Mouse (Mus musculus) bone marrow, adult 2 months (tissue): Measurements from ENCODE around the gene Gpc1. TPM values are rescaled to one million over a fixed set of nuclear protein-coding genes. Genes with fewer than 3 reads are reported as not detected.

ENCODE experiments used
- H3K27ac ChIP-seq: fragments of 200-500 bp; 2 replicates; pipeline ENCODE4 v1.5.1; 2012; ENCODE audit warnings: low read depth, mild to moderate bottlenecking, control low read depth, inconsistent platforms, low read length; ENCODE audit not compliant: control insufficient read depth, poor library complexity, insufficient read depth
- H3K4me1 ChIP-seq: fragments of 200-500 bp; 2 replicates; pipeline ENCODE4 v1.6.1; 2011; ENCODE audit warnings: low read length; ENCODE audit not compliant: control insufficient read depth, insufficient read depth
- H3K4me3 ChIP-seq: fragments of 200-500 bp; replicated peaks from 2 replicates; pipeline ENCODE3; 2011; ENCODE audit warnings: mild to moderate bottlenecking, low read depth, low read length, control low read depth; ENCODE audit not compliant: control insufficient read depth
- CTCF ChIP-seq: fragments of 200-500 bp; IDR thresholded peaks from 2 replicates; pipeline ENCODE4 v1.5.1; 2011; ENCODE audit warnings: low read length, control low read depth; ENCODE audit not compliant: control insufficient read depth, insufficient read depth
- POLR2A ChIP-seq: fragments of 200-500 bp; IDR thresholded peaks from 2 replicates; pipeline ENCODE4 v1.6.1; 2011; ENCODE audit warnings: low read depth, mild to moderate bottlenecking, control low read depth, low read length, borderline replicate concordance; ENCODE audit not compliant: control insufficient read depth
- WGBS: fragments of 180-500 bp; shearing (Covaris S2); methylation state at CpG from one replicate; pipeline ENCODE4 v1.1.7; 2018; 5-methylcytosine and 5-hydroxymethylcytosine counted together
- polyA plus RNA-seq: library from polyadenylated mRNA; stranded (reverse); fragments of >200 nt; gene quantifications from 2 replicates; pipeline ENCODE4 v1.2.4, GENCODE M21; 2011; ENCODE audit warnings: low replicate concordance; ENCODE audit not compliant: missing spikeins, insufficient read depth, insufficient read length

Gpc1 gene
- 9.3 and 21.8 TPM in 2 replicates for polyA plus RNA-seq

DNA sequence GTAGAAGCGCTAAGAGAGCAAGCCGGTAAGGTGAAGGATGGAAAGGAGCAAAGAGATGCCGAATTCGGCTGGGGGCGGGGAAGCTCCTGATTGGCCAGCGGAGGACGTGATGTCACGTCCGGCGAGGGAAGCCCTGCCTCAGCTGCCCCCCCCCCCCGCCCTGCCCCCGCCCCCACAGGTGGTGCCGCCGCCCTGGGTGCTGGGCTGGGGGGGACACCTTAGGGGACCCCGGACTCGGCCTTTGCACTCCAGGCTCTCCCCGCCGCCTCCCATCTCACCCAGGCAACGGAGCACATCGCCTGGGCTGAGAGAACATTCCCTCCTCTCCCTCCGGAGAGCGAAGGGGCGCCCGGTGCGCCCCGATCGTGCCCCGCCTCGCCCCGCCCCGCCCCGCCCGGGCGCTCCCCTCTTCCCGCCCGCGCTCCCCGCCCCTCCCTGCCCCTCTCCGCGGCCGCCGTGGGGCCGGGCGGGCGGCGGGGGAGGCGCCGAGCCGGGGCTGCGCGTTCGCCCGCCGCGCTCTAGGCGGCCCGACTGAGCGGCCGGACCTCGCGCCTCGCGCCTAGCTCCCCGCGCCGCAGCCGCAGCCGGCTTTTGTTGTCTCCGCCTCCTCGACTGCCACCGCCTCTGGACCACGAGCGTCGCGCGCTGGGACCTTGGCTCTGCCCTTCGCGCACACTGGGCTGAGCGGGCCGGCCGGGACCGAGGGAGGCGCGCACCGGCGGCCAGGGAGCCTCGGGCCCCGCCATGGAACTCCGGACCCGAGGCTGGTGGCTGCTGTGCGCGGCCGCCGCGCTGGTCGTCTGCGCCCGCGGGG, at the start of gene Gpc1:
Gene Gpc1, plus strand, starts transcription at position 458 of the 814 bp plus-strand sequence.
- WGBS = 2% methylated on average over 75 of the region's 99 CpGs
- peak within 1 kb of the TSS; percentile 88 for H3K27ac ChIP-seq
- H3K4me1 ChIP-seq = peaks cover 2% of the 10 kb centered on the region; the same call in 1 of the 2 replicates
- TF ChIP-seq CTCF (no peak), POLR2A (no peak)
- H3K4me3 ChIP-seq = peak within 1 kb of the TSS; percentile 73

- H3K4me3 ChIP-seq = no peak overlapping the region
- H3K27ac ChIP-seq = no peak overlapping the region
- 63% methylated on average over 4 of the region's 4 CpGs for WGBS
- TF ChIP-seq POLR2A (no peak), CTCF (no peak)
- no peaks in the 10 kb centered on the region for H3K4me1 ChIP-seq
These were observed 49.6 kb upstream of the Gpc1 start for GRCm38 (mm10) chr1:92781862-92782261.

DNA sequence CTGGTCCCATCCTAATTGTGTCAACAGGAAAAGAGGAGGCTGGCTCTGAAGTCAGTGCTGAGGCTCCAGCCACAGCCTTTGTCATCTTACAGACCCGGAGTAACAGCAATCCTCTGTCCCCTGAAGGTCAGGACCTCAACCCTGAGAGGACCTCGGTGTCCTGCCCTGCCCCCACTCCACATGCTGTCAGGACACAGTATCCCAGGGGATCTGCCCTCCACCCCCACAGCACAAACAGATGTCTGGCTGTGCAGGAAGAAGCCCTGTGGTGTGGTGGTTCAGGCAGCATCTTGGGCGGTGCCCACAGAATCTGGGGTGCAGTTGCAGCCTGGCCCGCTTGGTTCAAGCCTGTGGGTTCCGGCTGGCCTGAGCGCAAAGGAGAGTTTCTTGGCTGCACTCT, 48.9 kb upstream of the Gpc1 start:
- 68% methylated on average over 6 of the region's 6 CpGs for WGBS

GRCm38 (mm10) chr1:92787221-92787620, 44.2 kb upstream of the Gpc1 start:
- Histone ChIP-seq H3K4me3 (no peak overlapping the region), H3K27ac (no peak overlapping the region), H3K4me1 (peaks cover 1% of the 10 kb centered on the region; the same call in 1 of the 2 replicates)
- TF ChIP-seq CTCF (no peak), POLR2A (no peak)
- 81% methylated on average over 8 of the region's 8 CpGs for WGBS

More for the DNA sequence above, 48.9 kb upstream of the Gpc1 start:
- H3K4me1 ChIP-seq = no peaks in the 10 kb centered on the region
- no peak overlapping the region for H3K27ac ChIP-seq
- TF ChIP-seq POLR2A (no peak), CTCF (no peak)
- no peak overlapping the region for H3K4me3 ChIP-seq

- WGBS = 78% methylated on average over 7 of the region's 7 CpGs
- H3K27ac ChIP-seq = no peak overlapping the region
- H3K4me3 ChIP-seq = no peak overlapping the region
- TF ChIP-seq POLR2A = no peak
- no peak for TF ChIP-seq CTCF
- H3K4me1 ChIP-seq = peaks cover 1% of the 10 kb centered on the region; the same call in 1 of the 2 replicates
These were observed 43.4 kb upstream of the Gpc1 start for GRCm38 (mm10) chr1:92788049-92788448.

- TF ChIP-seq CTCF = no peak
- no peak for TF ChIP-seq POLR2A
- H3K4me3 ChIP-seq = no peak overlapping the region
- no peak overlapping the region for H3K27ac ChIP-seq
- peaks cover 3% of the 10 kb centered on the region; the same call in 1 of the 2 replicates for H3K4me1 ChIP-seq
- WGBS = 52% methylated on average over 7 of the region's 7 CpGs
These were observed 40.8 kb upstream of the Gpc1 start for GRCm38 (mm10) chr1:92790628-92791027.

- Histone ChIP-seq H3K27ac (no peak overlapping the region), H3K4me3 (no peak overlapping the region), H3K4me1 (peaks cover 3% of the 10 kb centered on the region; the same call in 1 of the 2 replicates)
- 12% methylated on average over 10 of the region's 10 CpGs for WGBS
- TF ChIP-seq CTCF (no peak), POLR2A (no peak)
These were observed 40.2 kb upstream of the Gpc1 start for GRCm38 (mm10) chr1:92791070-92791831.

DNA sequence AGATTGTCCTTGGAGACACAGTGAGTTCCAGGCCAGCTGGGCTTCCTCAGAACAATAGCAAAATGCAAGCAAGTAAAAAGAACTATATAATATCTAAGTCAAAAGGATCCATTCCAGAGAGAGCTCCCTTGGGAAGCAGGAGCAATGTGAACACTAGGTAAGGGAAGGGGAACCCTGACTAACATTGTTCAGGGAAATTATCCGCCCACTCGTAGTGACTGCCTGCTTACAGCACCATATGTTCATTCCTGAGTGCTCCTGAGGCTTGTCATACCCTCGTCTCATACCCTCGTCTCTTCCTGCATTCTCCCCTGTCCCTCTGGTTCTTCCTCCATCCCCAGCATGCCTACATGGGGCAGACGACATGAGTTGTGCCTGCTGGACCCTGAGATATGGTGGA, 37.7 kb upstream of the Gpc1 start:
- no peak overlapping the region for H3K27ac ChIP-seq
- H3K4me3 ChIP-seq = no peak overlapping the region
- peaks cover 3% of the 10 kb centered on the region; the same call in 1 of the 2 replicates for H3K4me1 ChIP-seq
- WGBS = 64% methylated on average over 5 of the region's 5 CpGs
- TF ChIP-seq POLR2A (no peak), CTCF (no peak)
